Mouse (Mus musculus): ENCODE results near the gene Rapgef3.

DNA sequence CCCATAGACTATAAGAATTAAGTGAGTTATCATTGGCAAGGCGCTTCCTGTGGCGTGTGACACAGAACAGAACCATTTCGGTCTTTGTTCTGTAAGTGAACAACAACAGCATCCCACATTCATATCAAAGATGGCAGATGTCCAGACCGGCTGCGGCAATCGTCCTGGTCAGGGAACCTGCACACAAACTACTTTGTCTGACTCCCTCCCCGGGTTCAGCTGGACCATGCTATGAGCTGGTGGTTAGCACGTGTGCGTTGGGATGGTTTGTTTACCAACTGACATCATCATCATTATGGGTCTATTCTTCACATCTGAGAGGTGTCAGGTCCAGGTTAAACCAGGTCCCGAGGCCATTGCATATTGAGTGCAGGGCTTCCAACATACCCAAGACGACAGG lies 39.4 kb downstream of the Rapgef3 start:
- TF ChIP-seq CTCF (IDR thresholded peaks at IDR 0.05; ENCODE audit: low read depth, low read length) = no peak
- no peak for TF ChIP-seq POLR2A (IDR thresholded peaks at IDR 0.05; ENCODE audit: borderline replicate concordance, low read depth, low read length)

Measured in bone marrow macrophage, adult 2 months (primary cell).